Mouse (Mus musculus) liver, embryonic 12.5 days (tissue): Measurements from ENCODE around the gene Enkur. TPM values are rescaled to one million over a fixed set of nuclear protein-coding genes. Genes with fewer than 3 reads are reported as not detected.

Experiments
- polyA plus RNA-seq: library from polyadenylated mRNA; unstranded; fragments of >200 nt; fragmentation: Nextera tagmentation; extraction: Ambion mirVana; gene quantifications from 2 replicates; pipeline ENCODE4 v1.2.1, GENCODE M21; 2016

Enkur gene
- polyA plus RNA-seq, 1 experiment from 2014 or later, result not detected

Other genes with a start within 250 kb of the Enkur start
- gene Arhgap21, start 236.5 kb downstream of the Enkur start, polyA plus RNA-seq, result 10.9 and 12.4 TPM in 2 replicates
- gene Thnsl1, start 359 bp upstream of the Enkur start, polyA plus RNA-seq, result 2.8 and 3.1 TPM in 2 replicates
- not detected in 2 replicates for gene Gpr158, start 162.2 kb upstream of the Enkur start, polyA plus RNA-seq